Mouse (Mus musculus): ENCODE measurements around the gene Map1lc3a.
A peak's percentile ranks its signal among the peaks of the same experiment; 100 is the strongest.

Map1lc3a gene

DNA sequence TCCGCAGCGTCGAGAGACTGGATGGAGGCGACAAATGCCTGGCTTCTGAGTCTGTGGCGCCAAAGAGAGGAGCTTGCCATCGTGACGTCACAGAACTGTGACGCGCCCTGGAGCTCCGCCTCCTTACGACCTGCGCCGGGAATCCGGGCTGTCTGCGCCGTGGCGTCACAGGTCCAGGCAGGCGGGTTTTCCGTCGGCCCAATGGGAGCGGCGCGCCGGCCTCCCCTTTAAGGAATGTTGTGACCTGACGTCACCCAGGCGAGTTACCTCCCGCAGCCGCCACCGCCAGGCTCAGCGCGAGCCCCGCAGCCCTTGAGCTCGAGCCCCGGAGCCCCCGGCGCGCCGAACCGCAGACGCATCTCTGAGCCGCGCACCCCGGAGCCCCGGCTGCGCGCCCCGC, at the start of gene Map1lc3a:
TSS of gene Map1lc3a (plus strand) at position 103 of the 400 bp plus-strand sequence.
- DNase-seq: peak; percentile 98

DNA sequence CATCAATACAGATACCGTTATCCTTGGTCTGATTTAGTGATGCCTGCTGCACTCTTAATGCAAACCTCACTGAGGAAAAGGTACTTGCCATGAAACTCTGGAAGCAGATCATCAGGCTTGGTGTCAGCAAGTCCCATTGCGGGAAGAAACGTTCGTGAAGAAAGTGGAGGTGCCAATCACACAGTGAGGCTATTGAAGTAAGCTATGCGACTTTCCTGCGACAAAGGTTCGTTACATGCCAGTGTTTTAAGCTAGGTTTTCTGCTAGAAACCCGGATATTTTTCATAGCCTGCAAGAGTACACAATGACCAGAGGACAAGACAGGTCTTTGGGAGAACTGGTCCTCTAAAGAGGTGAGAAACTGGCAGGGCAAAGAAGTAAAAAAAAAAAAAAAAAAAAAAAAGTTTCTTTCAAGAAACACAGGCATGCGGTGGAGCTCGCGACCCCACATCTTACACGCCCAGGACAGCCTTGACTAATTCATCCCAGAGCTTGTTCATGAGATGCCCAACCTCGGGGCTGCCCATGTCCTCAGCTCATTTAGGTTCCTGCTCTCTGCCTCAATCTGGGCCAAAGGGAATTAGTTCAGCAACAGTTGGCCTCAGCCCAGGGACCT, 40.2 kb upstream of the Map1lc3a start:
- DNase-seq: no peak

DNA sequence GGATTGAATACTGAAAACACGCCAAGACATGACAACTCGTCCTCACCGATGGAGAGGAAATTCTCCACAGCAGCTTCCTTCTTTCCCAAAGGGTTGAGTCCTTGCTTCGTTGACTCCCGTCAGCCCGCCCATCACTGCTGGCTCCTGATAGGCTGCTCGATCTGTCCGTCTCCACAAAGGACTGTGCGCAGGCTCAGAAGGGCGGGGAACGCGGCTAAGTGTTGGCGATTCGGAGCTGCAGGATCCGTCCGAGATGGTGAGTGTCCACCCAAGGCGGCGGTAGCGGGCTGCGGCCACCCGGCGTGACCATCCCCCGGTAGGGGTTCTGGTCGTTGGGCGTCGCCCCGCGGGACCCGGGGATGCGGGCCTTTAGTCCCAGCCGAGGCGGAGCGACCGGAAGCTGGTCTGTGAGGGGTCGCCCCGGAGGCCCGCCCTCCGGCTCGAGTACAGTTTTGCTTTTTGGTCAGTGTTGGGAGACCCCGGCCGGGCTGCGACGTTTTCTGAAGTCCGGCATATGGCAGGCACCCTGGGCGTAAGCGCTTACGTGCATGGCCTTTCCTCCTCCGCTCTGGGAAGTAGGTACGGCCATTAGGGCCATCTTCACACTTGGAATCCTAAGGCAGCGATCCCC, 39.6 kb upstream of the Map1lc3a start, which contains the start of gene Dynlrb1:
TSS of gene Dynlrb1 (plus strand) at position 172 of the 631 bp plus-strand sequence.
- peak; percentile 99 for DNase-seq

DNA sequence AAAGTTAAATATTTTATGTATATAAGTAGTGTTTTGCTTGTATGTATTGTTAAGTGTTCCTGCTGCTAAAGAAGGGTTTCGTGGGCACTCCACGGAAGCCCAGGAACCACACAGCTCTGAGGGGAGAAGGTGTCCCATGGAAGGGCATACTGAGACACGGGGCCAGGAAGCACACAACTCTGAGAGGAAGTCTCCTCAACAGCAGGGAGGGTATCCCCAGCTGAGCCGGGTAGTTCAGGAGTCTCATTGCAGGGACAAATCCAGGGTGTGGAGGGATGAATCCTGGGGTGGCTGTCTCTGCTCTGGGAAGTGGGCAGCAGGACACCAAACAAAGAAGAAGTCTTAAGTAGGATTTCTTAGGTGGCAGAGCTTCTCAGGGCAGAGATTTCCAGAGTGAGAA, 38.8 kb upstream of the Map1lc3a start:
- DNase-seq: no peak

DNA sequence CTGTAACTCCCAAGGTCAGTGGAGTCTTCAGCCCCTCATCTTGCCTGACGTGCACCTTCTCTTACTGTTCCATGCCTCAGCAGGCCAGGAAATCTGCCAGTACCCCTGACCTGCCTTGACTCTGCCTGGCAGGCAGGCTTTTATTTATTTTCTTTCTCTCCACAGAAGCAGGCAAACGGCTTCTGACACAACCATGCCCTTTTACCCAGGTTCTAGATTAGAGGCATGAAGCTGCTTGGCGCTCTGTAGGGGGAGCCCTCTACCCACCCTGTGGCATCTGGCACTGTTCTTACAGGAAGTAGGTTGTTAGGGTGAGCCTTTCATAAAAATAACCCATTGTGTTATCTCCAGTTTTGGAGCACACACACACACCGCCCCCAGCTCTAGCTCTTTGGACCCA, 35.2 kb upstream of the Map1lc3a start:
- peak; percentile 64 for DNase-seq

DNA sequence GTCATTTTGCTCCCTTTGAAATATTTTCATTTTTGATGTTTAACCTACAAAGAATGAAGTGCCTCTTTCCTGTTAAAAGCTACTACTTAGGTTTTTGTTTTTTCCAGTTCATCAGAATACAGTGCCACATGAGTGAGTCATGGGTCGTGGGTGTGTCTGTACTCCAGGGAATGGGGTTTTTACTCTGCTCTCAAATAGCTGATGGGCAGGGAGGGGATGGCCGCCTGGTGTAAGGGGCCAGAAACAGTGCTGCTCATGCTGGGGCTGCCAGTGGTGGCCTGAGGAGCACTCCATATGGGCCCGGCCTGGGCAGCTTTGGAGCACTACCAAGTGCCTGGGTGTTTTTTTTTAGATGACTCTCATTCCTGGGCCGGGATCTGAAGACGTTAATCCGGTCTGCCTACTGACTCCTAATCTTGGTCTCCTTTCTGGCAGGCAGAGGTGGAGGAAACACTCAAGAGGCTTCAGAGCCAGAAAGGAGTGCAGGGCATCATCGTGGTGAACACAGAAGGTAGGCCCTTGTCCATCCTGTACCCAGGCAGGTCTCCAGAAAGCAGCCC, 33.7 kb upstream of the Map1lc3a start:
- DNase-seq: peak; percentile 38

DNA sequence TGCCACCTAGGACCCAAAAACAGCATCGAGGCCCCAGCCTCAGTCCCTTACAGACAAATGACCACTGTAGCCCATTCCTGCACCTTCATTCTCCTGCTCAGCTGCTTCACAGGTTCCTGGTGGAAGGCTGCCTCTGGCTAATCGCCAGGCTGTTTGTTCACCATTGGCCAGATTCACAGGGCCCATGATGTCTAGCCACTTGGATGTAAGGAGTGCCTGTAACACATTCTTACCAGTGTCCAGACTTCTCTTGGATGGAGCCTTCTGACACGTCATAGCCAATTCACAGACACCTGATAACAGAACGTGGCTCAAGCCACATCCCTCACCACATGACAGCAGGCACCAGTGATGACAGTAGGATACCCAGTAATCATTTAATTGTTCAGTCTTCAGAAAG, 29.9 kb upstream of the Map1lc3a start:
- DNase-seq: no peak

DNA sequence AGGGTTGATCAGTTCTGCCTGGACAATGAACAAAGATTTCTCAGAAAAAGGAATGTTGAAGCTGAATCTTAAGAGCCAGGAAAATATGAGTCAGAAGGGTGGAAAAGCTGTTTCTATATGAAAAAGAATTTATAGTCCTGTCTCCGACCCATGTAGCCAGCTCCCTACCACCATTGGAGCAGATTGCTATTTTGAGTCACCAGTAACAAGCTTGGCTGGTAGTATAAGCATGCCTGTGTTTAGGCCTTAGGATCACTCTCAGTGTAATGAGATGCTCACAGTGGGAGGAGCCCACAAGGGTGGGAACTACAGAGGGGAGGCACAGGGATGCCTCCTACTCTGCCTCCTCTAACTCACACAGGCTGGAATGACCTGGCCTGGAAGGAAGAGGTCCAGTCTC, 27.9 kb upstream of the Map1lc3a start:
- DNase-seq: no peak

DNA sequence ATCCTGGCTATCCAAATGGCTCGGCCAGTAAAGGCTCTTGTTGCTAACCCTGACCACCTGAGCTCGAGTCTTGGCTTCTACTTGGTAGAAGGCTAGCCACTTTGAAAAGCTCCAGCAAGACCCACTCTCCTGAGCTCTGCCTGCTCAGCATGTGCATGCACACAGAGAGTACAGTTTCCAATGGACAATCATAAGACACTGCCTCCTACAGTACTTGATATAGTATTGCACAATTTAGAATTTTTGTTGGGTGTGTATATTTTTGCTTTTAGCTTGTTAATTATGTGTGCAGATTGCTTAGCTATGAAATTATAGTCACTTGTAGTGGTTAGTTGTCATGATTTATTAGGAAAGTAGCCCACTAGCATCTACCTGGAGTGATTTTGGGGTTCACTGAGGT, 27.4 kb upstream of the Map1lc3a start:
- no peak for DNase-seq

DNA sequence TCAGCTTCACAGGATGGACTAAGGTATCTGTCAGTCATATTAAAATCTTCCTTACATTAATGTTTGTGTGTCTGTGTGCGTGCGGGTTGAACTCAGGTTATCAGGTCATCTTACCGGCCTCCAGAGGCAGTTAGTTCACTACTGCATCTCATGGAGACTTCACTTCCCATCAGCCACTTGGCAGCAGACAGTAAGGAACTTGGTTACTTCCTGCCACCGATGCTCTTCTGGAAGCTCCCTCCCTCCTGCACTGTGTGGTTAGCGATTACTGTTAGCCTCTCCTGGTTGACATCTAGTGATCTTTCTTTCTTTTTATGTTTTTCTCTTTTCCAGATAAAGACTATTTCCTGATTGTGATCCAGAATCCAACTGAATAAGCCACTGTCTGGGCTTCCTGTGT, 26.5 kb upstream of the Map1lc3a start:
- no peak for DNase-seq

DNA sequence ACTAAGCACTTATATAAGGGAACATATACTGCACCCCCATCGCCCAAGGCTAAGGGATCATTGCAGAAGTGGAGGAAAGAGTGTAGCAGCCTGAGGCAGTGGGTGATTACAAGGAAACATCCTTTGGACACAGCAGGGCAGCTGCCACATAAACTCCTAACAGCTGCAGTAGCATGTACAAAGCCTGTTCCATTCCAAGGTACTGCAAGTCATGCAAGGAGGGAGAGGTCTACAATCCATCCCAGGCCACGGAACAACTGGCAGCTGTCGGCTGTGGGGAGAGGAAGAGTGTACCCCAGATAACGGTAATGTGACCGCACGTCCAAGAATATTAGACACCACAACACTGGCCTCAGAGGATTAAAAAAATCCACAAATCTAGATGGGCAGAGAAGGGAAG, 10.6 kb upstream of the Map1lc3a start:
- DNase-seq: no peak

DNA sequence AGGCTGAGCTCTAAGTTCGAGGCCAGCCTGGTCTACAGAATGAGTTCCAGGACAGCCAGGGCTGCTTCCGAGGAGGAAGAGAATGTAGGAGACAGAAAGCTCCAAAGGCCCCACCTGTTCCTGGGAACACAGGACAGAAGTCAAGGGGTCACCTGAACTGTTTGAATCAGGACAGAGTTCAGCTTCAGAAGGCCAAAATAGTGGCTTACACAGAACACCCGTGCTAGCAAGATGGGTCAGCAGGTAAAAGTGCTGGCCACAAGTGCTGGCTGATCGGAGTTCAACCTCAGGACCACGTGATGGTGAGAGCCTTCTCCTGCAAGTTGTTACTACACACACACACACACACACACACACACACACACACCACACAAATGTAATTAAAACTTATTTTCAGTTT, 9.2 kb upstream of the Map1lc3a start:
- no peak for DNase-seq

DNA sequence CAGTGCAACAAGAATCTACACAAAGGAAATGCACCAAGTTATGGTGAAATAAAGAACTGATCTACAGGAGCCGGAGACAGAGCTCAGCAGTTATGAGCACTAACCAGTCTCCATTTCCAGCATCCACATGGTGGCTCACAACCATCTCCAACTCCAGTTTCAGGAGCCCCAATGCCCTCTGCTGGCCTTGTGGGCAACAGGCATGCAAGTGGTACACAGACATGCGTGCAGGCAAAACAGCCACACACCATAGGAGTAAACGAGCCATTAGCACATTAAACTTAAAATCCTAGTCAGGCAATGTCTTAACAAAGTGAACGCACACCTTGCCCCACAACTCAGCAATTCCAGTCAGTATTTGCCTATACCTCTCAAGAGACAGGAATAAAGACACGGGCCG, 4.1 kb upstream of the Map1lc3a start:
- DNase-seq: peak; percentile 40

DNA sequence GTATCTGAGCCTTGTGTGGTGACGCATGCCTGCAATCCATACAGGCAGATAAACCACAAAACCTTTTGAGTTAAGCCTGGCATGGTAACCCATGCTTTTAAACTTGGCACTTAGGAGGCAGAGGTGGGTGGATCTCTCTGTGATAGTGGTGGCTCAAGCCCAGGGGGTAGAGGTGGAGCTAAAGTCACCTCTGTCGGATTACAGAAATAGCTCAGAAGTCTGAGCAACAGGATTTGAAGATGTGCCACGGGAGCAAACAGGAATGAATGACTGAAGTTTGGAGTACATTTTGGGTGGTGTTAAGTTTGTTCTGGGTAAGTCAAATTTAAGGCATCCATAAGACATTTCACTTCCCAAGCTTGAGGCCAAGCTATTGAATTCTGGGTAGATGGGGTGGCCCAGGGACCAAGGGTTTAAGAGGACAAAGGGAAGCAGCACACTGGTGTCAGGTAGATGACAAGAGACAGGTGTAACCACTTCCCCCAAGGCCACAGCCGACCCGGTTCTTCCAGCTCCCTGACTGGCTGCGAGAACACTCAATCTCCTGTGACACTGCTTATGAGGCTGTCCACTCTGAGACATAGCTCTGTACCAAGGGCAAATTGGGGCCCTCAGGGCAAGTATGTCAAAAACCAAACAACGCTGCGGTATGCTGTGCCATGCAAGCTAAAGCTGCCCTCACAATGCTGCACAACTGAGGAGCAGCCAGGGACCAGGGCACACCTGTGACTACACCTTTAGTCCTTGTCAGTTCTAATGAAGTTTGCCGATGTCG, 3.5 kb upstream of the Map1lc3a start:
- no peak for DNase-seq

DNA sequence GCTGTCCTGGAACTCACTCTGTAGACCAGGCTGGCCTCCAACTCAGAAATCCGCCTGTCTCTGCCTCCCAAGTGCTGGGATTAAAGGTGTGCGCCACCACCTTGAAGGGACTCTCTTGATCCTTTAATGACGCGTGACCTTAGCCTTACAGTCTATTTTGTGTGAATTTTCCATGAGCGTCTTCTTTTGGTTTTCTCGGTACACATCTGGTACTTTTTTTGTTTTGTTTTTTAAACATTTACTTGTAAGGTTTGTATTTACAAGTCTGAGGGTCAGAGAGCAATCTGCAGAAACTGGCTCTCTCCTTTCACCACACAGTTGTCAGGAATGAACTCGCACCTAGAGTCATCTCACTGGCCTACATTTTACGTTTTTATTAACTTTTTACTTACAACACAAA, 2.5 kb upstream of the Map1lc3a start:
- no peak for DNase-seq

DNA sequence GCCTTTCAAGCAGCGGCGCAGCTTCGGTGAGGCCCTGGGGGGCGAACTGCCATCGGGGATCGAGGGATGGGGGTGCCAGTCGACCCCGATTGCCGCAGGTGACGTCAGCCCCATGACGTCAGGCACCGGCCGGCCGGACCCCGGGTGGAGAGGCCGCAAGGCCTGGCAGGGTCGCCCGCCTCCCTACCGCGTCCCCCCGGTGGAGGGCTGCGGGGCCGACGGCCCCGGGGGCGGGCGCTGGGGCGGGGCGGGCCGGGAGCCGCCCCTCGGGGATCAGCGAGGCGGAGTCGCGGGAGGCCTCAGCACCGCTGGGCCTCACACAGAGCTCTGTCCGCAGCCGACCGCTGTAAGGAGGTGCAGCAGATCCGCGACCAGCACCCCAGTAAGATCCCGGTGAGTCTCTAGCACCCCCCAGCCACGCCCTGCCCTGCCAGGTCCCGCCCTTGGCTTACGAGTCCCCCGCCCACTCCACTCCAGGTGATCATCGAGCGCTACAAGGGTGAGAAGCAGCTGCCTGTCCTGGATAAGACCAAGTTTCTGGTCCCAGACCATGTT, 601 bp downstream of the Map1lc3a start:
- peak; percentile 73 for DNase-seq

DNA sequence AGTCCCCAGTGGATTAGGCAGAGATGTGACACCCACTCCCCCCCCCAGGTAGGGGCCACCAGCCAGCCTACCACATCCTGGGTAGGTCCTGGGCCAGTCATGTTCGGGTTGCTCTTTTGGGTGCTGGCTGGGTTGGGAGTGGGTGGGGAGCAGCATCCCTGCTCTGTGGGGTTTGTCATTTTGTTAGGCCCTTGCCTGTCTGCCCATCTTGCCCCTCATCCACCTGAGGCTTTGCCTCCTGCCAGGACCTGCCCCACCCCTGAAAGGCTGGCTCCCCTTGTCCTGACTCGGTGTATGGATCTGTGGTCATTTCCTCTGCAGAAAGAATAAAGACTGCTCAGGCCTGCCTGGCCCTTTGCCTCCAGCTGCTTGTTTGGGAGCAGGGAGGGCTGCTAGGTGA, 1.6 kb downstream of the Map1lc3a start:
- no peak for DNase-seq

DNA sequence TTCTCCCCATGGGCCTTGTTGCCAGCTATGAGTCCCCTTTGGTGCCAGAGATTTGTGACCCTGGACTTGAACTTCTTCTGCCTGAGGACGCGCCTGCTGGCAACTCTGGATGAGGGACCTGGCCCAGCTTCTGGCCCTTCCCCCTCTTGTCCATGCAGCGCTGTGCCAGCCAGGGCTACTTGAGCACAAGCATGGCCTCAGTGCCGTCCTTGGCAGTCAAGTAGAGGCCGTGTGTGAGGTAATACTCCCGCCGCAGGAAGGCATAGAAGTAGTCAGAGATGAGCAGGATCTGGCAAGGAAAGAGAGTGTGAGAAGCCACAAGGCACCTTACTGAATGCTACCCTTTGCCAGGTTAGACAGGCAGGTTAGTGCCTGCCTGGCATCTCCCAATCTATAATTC, 2.3 kb downstream of the Map1lc3a start:
- peak; percentile 81 for DNase-seq

DNA sequence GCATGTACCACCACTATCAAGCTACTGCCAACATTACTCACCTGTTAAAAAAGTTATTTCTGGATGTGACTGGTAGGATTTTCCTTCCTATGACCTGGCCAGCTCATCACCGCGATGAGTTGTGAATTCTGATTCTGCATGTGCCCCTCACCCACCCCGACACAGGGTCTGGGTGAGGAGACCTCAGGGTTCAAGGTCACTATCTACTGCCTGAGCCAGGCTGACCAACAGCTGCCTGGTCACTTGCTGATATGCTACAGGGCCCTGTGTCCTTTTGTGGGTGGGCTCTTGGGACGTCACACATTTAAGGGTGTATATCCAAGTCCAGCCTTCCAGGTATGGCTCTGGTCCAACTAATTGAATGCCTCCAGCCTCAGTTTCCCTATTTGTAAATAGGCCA, 3.1 kb downstream of the Map1lc3a start:
- DNase-seq: no peak

DNA sequence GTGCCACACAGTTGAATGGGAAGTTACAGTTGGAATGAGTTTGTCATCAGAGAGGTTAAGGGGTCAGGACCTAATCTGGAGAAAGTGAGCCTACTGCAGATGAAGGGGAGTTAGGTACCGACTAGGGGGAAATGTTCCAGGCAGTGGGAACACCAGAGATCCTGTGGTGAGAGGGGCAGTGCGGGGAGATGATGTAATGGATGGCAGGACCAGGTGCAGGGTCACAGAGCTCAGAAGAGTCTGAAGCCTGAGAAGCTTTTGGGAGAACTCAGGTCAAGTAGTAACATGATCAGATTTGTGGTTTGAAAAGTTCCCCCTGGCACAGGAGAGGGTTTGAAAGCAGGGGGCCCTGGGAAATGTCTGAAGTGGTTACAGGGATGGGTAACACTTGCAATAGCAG, 4.0 kb downstream of the Map1lc3a start:
- no peak for DNase-seq

DNA sequence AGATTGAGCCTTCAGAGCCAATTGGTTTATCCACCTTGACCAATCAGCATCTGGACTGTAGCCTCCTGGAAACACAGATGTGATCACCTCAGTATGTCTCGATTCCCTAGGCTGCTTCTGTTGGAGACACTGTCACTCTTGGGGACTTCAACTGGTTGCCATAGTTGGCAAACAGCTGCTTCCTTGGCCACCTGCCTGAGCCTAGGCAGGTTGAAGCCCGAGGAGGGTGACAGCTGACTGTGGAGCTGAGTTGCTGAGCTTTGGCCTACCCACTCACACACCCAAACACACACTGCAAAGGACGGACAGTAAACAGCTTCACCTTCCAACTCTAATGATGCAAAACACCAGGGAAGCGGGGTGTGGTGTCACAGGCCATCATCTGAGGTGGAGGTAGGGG, 7.7 kb downstream of the Map1lc3a start:
- no peak for DNase-seq

DNA sequence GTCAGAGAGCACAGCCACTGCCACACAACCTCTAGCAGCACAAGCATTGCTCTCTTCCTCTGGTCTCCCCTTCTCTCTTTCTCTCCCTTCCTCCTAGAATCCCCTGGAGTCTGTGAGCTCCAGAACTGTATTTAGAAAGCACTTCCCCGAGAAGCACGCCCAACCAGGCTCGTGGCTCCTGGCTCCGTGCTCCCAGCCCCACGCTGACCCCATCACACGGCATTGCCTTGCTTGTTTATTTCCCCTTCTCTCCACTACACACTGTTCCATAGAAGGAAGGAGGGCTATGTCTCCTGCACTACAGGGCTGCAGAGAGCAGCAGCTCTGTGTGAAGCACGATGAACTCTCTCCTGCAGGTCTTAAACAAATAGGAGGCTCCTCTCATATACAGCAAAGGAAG, 8.6 kb downstream of the Map1lc3a start:
- no peak for DNase-seq

DNA sequence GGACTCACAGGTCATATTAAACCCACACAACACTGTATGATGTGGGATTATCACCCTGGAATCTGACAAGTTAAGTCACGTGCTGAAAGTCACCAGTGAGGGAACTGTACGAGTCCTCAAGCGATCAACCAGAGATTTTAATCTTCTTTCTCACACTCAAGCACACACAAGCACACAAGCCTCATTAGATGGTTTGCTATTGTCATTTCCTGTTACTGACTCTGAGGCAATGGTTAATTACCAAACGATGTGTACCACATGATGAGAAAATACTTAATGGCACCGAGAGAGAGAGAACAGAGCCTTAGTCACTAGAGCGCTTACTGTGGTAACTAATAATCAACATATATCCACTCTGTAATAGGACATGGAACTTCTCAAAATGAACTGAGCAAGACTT, 9.6 kb downstream of the Map1lc3a start:
- no peak for DNase-seq

Measured in lung, postnatal 36 days (tissue).